Mouse (Mus musculus) forebrain, postnatal 0 days (tissue): ENCODE data around the gene Dusp15. TPM values are rescaled to one million over a fixed set of nuclear protein-coding genes. Genes with fewer than 3 reads are reported as not detected.

Experiments
- ATAC-seq: fragments of 200-750 bp; cut with Nextera tagmentation; 2 replicates; pipeline ENCODE4 v1.8.0; 2017; ENCODE audit warnings: mild to moderate bottlenecking, moderate library complexity
- DNase-seq: peaks from one replicate; pipeline ENCODE4 v3.0.0-alpha.2; 2015
- H3K27ac ChIP-seq: fragments of 300-500 bp; sonication (generic); 2 replicates; pipeline ENCODE4 v1.5.1; 2014; ENCODE audit warnings: low read depth, mild to moderate bottlenecking, antibody characterized with exemption, low read length, moderate library complexity, mixed read lengths
- H3K27me3 ChIP-seq: fragments of 300-500 bp; sonication (generic); 2 replicates; pipeline ENCODE4 v1.6.1; 2014; ENCODE audit warnings: mild to moderate bottlenecking, low read length, mixed read lengths; ENCODE audit not compliant: insufficient read depth
- H3K36me3 ChIP-seq: fragments of 300-500 bp; sonication (generic); 2 replicates; pipeline ENCODE4 v1.6.1; 2014; ENCODE audit warnings: mild to moderate bottlenecking, moderate library complexity; ENCODE audit not compliant: insufficient read depth
- H3K4me1 ChIP-seq: fragments of 300-500 bp; sonication (generic); 2 replicates; pipeline ENCODE4 v1.6.1; 2014; ENCODE audit warnings: antibody characterized with exemption; ENCODE audit not compliant: insufficient read depth
- H3K4me2 ChIP-seq: fragments of 300-500 bp; sonication (generic); 2 replicates; pipeline ENCODE4 v1.6.1; 2014; ENCODE audit warnings: low read depth, mild to moderate bottlenecking, moderate library complexity
- H3K4me3 ChIP-seq: fragments of 300-500 bp; sonication (generic); 2 replicates; pipeline ENCODE4 v1.5.1; 2014; ENCODE audit warnings: low read depth, low read length, mixed read lengths
- H3K9ac ChIP-seq: fragments of 300-500 bp; sonication (generic); 2 replicates; pipeline ENCODE4 v1.6.1; 2014; ENCODE audit warnings: mild to moderate bottlenecking
- H3K9me3 ChIP-seq: fragments of 300-500 bp; sonication (generic); 2 replicates; pipeline ENCODE4 v1.6.1; 2016; ENCODE audit warnings: low read length
- CTCF ChIP-seq: sonication (generic); IDR thresholded peaks from 2 replicates; pipeline ENCODE4 v1.5.1; 2016; ENCODE audit warnings: antibody characterized with exemption, control low read depth, low read depth
- WGBS: fragments of 180-500 bp; shearing (Covaris S2); extraction: QIAGEN DNeasy Blood & Tissue Kit; methylation state at CpG from one replicate; pipeline ENCODE4 v1.1.7; 2014; 5-methylcytosine and 5-hydroxymethylcytosine counted together
- polyA plus RNA-seq: library from polyadenylated mRNA; unstranded; fragments of >200 nt; fragmentation: Nextera tagmentation; extraction: Ambion mirVana; gene quantifications from 2 replicates; pipeline ENCODE4 v1.2.1, GENCODE M21; 2015
- total RNA-seq: library from RNA; depleted of rRNA; stranded (reverse); fragments of >200 nt; gene quantifications from 2 replicates; pipeline ENCODE4 v1.2.3, GENCODE M21; 2014

Dusp15 gene
- total and polyA plus RNA-seq, 2 experiments from 2014 or later, result 14.8 to 25.0 TPM

GRCm38 (mm10) chr2:152943568-152943967, 7.9 kb downstream of the Dusp15 start:
- peak; percentile 51; the same call in 1 of the 2 replicates for ATAC-seq
- Histone ChIP-seq H3K4me1 (no peaks in the 10 kb centered on the region), H3K9me3 (no peaks in the 10 kb centered on the region), H3K4me2 (peak overlapping the region; percentile 94), H3K4me3 (peak overlapping the region; percentile 45), H3K36me3 (no peaks in the 10 kb centered on the region), H3K27me3 (peaks cover 48% of the 10 kb centered on the region), H3K9ac (peak overlapping the region; percentile 36), H3K27ac (no peak overlapping the region)
- TF ChIP-seq CTCF, result peak; percentile 42
- peak; percentile 38 for DNase-seq
- WGBS, result 5% methylated on average over 8 of the region's 8 CpGs

GRCm38 (mm10) chr2:152942898-152943515, 8.5 kb downstream of the Dusp15 start:
- Histone ChIP-seq H3K27me3 (peaks cover 48% of the 10 kb centered on the region), H3K4me3 (peak overlapping the region; percentile 45), H3K4me2 (peak overlapping the region; percentile 94), H3K9ac (peak overlapping the region; percentile 36), H3K4me1 (no peaks in the 10 kb centered on the region), H3K36me3 (no peaks in the 10 kb centered on the region), H3K27ac (no peak overlapping the region), H3K9me3 (no peaks in the 10 kb centered on the region)
- under 1% methylated on average over 59 of the region's 65 CpGs for WGBS
- DNase-seq (no peak), ATAC-seq (peak; percentile 17; the same call in 1 of the 2 replicates)
- no peak for TF ChIP-seq CTCF

- Histone ChIP-seq H3K9me3 (no peaks in the 10 kb centered on the region), H3K4me1 (no peaks in the 10 kb centered on the region), H3K4me2 (no peak overlapping the region), H3K4me3 (no peak overlapping the region), H3K36me3 (no peaks in the 10 kb centered on the region), H3K27ac (no peak overlapping the region), H3K9ac (no peak overlapping the region), H3K27me3 (peaks cover 48% of the 10 kb centered on the region)
- ATAC-seq, result no peak
- no peak for TF ChIP-seq CTCF
- no peak for DNase-seq
- WGBS, result 54% methylated on average over 7 of the region's 7 CpGs
Measured at GRCm38 (mm10) chr2:152941776-152942175, 9.7 kb downstream of the Dusp15 start.

GRCm38 (mm10) chr2:152941106-152941505, 10.4 kb downstream of the Dusp15 start:
- Histone ChIP-seq H3K36me3 (no peaks in the 10 kb centered on the region), H3K27ac (no peak overlapping the region), H3K4me1 (no peaks in the 10 kb centered on the region), H3K27me3 (peaks cover 48% of the 10 kb centered on the region), H3K9me3 (no peaks in the 10 kb centered on the region), H3K4me2 (no peak overlapping the region), H3K4me3 (no peak overlapping the region), H3K9ac (no peak overlapping the region)
- WGBS, result 73% methylated on average over 6 of the region's 6 CpGs
- ATAC-seq, result no peak
- no peak for TF ChIP-seq CTCF
- DNase-seq, result no peak

- no peak for DNase-seq
- no peak for ATAC-seq
- H3K9me3 ChIP-seq, result no peaks in the 10 kb centered on the region
- no peaks in the 10 kb centered on the region for H3K4me1 ChIP-seq
- no peak overlapping the region for H3K27ac ChIP-seq
- WGBS, result 15% methylated on average over 4 of the region's 4 CpGs
- peaks cover 48% of the 10 kb centered on the region for H3K27me3 ChIP-seq
- H3K36me3 ChIP-seq, result no peaks in the 10 kb centered on the region
- H3K9ac ChIP-seq, result no peak overlapping the region
- no peak overlapping the region for H3K4me2 ChIP-seq
- no peak overlapping the region for H3K4me3 ChIP-seq
- TF ChIP-seq CTCF, result peak; percentile 72
Measured at GRCm38 (mm10) chr2:152939846-152940245, 11.7 kb downstream of the Dusp15 start.

GRCm38 (mm10) chr2:152933614-152934013, 17.9 kb downstream of the Dusp15 start:
- Histone ChIP-seq H3K4me2 (no peak overlapping the region), H3K9me3 (no peaks in the 10 kb centered on the region), H3K27ac (no peak overlapping the region), H3K4me3 (no peak overlapping the region), H3K9ac (no peak overlapping the region), H3K36me3 (no peaks in the 10 kb centered on the region), H3K4me1 (no peaks in the 10 kb centered on the region), H3K27me3 (no peaks in the 10 kb centered on the region)
- TF ChIP-seq CTCF, result peak; percentile 58
- WGBS, result 34% methylated on average over 5 of the region's 5 CpGs
- DNase-seq, result no peak
- ATAC-seq, result no peak

GRCm38 (mm10) chr2:152933048-152933447, 18.4 kb downstream of the Dusp15 start, which contains the start of gene Foxs1:
Gene Foxs1 (minus strand): TSS chr2:152933208.
- WGBS, result 30% methylated on average over 9 of the region's 9 CpGs
- no peaks in the 10 kb centered on the region for H3K36me3 ChIP-seq
- H3K9ac ChIP-seq, result no peak within 1 kb of the TSS
- DNase-seq (no peak), ATAC-seq (no peak)
- no peaks in the 10 kb centered on the region for H3K4me1 ChIP-seq
- H3K4me3 ChIP-seq, result no peak within 1 kb of the TSS
- H3K4me2 ChIP-seq, result no peak within 1 kb of the TSS
- TF ChIP-seq CTCF, result no peak
- no peak within 1 kb of the TSS for H3K27ac ChIP-seq
- H3K9me3 ChIP-seq, result no peaks in the 10 kb centered on the region
- H3K27me3 ChIP-seq, result no peaks in the 10 kb centered on the region
